Mouse (Mus musculus): ENCODE data around the gene Ehmt2.

Ehmt2 gene

GRCm38 (mm10) chr17:34898160-34898586 lies at the start of gene Ehmt2, which contains the start of gene C2:
Gene Ehmt2 (plus strand): TSS chr17:34898469.
Gene C2 (minus strand): TSS chr17:34898265.
- peak; percentile 87 to 90 for DNase-seq

DNA sequence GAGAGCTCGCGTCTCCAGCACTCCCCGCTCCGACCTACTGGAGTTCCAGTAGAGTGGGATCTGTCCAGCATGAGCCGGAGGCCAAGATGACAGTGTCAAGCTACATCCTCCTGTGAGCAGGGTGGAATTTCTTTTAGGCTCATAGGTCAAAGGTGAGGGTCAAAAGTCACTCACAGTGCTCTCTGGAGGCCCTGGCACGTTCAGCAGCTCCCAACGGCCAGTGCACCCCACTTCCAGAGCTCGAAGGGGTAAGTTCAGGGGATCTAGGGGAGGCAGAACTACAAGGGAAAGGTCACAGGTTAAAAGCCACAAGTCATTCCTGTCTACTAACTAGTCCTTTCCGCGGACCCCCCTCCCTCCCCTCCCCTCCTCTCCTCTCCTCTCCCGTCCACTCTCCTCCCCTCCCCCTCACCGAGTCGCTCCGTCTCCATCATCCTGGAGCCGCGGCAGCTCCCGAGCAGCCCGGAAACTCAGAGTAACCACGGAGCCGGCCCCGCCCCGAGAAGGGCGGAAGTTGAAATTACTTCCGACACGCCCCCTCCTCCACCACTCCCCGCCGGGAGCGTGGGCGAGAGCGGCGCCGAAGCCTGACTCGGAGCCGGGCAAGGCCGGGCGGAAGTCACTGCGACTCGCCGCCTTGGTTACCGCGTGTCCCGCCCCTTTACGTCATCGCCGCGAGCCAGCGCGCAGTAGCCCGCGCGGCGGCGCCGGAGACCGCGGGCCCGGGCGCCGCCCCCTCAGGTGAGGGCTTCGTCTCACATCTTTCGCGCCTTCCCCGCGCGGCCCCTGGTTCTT lies 48.4 kb upstream of the Ehmt2 start, which contains the start of the genes Skiv2l and Nelfe:
Gene Skiv2l (minus strand): TSS at position 489 of the 795 bp plus-strand sequence.
Gene Nelfe (plus strand): TSS at position 670 of the 795 bp plus-strand sequence.
- peak; percentile 98 for DNase-seq

- peak in 1 of 2 experiments; percentile 20 for DNase-seq
Observed at GRCm38 (mm10) chr17:34850517-34851125, 47.6 kb upstream of the Ehmt2 start.

DNA sequence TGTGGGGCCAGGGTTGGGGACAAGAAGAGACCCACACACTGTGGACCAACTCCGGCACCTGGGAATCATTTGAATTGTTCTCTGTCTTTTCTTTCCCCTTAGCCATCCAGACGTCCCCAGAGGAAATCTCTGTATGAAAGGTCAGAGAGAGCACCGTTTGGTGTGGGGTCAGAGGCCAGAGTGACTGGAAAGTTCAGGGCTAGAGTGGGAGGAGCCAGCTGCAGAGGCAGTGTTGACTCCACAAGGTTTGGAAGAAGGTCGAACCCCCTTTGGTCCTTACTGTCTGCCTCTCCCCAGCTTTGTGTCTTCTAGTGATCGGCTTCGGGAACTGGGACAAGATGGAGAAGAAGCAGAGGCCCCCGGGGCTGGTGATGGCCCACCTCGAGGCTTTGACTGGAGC lies 44.8 kb upstream of the Ehmt2 start:
- no peak for DNase-seq

DNA sequence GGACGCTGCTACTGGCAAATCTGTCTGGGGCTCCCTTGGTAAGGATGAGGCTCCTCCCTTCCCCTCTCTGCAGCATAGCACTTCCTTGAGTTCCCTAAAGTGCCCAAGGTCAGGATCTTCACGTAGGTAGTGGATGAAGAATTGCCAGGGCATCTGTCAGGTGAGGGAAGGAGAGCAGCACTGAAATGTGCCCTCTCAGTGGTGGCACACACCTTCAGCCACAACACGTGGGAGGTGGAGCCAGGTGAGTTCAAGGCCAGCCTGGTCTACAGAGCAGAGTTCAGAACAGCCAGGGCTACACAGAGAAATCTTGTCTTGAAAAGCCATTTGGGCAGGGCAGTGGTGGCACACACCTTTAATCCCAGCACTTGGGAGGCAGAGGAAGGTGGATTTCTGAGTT lies 43.5 kb upstream of the Ehmt2 start:
- no peak for DNase-seq

DNA sequence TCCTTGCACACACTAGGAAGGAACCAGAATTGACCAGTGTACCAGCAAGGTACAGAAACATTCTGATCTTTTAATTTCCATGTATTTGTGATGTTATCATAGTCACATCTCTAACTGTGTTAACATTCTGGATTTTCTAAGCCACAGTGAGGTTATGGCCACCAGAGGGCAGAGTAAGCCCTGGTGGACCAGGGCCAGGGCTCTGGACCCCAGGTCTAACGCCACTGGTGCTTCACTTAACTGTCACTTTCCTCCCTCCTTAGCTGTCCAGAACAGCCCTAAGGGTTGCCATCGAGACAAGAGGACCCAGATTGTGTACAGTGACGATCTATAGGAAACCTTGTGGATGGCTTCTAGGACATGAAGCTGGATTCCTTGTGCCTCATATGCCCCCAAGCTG lies 42.4 kb upstream of the Ehmt2 start:
- DNase-seq, result peak; percentile 43 to 64

DNA sequence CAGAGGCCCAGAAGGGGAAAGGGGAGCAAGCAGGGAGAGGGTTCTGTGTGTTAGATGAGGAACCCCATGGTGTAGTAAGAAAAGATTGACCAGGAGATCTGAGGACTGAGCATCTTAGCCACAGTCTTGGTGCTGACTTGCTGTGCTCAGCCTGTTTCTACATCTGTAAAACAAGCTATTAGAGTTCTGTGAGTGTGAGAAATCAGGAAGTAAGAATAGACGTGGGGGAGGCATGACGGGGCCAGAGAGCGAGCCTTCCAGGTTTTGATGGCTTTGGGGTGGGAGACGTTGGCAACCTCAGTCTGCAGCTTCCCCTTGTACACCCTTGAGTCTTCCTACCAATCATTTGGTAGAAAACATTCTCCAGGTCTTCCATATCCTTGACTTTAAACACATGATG lies 39.6 kb upstream of the Ehmt2 start:
- no peak for DNase-seq

GRCm38 (mm10) chr17:34860514-34860913 lies 37.8 kb upstream of the Ehmt2 start:
- DNase-seq, result no peak

- peak in 1 of 2 experiments; percentile 50 for DNase-seq
Observed at GRCm38 (mm10) chr17:34861704-34862415, 36.4 kb upstream of the Ehmt2 start.

DNA sequence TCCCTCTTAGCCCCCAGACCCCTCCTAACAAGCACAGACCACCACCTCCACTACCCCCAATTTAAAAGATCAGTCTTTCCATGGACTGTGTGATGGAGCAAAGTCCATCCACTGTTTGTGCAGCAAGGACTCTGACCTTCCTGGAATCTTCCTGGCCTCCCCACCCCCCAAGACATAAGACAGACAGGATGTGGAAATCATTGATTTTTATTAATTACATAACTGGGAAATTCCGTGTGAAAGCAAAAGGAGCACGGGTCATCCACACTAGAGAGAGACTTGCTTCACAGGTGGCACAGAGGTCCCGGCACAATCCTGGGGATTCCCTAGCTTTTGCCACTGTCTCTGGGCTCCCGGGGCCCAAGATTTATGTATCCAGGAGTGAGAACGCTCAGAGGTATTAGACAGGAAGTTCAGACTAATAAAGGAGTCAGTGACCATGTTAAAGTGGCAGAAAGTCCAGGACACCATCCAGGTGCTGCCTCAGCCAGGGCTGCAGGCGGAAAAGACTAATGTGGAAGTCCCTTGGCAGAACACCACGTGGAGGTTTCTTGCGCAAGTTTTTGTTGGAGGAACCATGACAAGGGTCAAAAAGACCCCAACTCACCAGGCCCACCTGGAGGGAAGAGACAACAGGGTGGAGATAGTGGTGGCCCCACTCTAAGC lies 35.7 kb upstream of the Ehmt2 start, which contains the start of gene Cfb:
Gene Cfb (minus strand): TSS at position 103 of the 666 bp plus-strand sequence.
- no peak for DNase-seq

- no peak for DNase-seq
Observed at GRCm38 (mm10) chr17:34865981-34866380, 32.3 kb upstream of the Ehmt2 start.

GRCm38 (mm10) chr17:34874321-34874720 lies 23.9 kb upstream of the Ehmt2 start:
- DNase-seq, result no peak

- no peak for DNase-seq
Observed at GRCm38 (mm10) chr17:34879336-34879879, 18.9 kb upstream of the Ehmt2 start, which contains the start of gene Zbtb12. Gene Zbtb12 (plus strand): TSS chr17:34879483.

DNA sequence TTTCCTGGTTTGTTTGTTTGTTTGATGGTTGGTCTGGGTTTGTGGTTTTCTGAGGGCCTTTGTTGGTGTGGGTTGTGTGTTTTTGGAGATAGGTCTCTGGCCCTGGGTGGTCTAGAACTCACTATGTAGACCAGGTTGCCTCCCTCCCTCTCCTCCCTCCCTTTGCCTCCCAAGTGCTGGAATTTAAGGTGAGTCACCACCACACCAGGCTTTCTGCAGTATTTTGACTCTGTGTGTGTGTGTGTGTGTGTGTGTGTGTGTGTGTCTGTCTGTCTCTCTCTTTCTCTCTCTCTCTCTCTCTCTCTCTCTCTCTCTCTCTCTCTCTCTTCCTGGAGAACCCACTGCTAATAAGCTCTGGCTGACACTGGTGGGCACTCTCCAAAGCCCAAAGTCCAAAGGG lies 17.1 kb upstream of the Ehmt2 start:
- DNase-seq, result no peak

- DNase-seq, result no peak
Observed at GRCm38 (mm10) chr17:34881683-34882310, 16.5 kb upstream of the Ehmt2 start, which contains the start of gene Gm20547. Gene Gm20547 (minus strand): TSS chr17:34882042.

- no peak for DNase-seq
Observed at GRCm38 (mm10) chr17:34883332-34883731, 14.9 kb upstream of the Ehmt2 start.

DNA sequence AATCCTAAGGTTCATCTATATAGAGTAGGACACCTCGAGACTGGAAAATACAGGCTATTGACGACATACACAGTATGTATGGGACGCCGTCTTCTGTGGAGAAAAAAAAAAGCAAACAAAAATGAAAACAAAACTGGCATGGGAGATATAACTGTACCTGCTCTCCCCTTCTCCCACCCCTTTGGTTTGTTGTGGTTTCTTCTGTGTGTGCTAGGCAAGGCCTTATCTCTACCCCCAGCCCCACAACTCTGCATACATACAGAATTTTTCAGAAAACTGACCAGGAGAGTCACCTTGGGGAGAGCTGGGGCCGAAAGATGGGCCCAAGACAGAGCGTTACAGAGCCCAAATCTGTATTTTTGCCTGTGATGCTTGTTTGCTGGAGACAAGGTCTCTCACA lies 13.6 kb upstream of the Ehmt2 start:
- no peak for DNase-seq

DNA sequence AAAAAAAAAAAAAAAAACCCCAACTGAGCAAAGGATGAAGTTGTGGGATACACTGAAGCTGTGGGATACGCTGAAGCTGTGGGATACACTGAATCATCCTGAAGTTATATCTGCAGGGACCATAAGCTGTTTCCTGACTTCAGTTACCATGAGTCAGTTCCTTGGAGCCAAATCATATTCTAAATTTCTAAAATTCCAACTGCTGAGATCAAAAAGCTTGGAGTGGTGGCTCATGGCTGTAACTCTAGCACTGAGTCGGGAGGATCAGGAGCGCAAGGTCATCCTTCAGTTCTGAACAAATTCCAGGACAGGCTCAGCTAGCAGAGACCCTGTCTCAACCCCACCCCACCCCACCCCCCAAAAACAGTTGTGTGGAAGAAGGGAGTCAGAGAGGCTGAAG lies 12.7 kb upstream of the Ehmt2 start:
- no peak for DNase-seq

- DNase-seq, result no peak
Observed at GRCm38 (mm10) chr17:34887942-34888341, 10.3 kb upstream of the Ehmt2 start.

GRCm38 (mm10) chr17:34890074-34890743 lies 8.1 kb upstream of the Ehmt2 start:
- no peak for DNase-seq

- DNase-seq, result no peak
Observed at GRCm38 (mm10) chr17:34891377-34891776, 6.9 kb upstream of the Ehmt2 start.
